Mouse (Mus musculus) bone marrow, adult 2 months (tissue): Measurements from ENCODE around the gene Ppcs.

Experiments used
- CTCF ChIP-seq: fragments of 200-500 bp; IDR thresholded peaks from 2 replicates; pipeline ENCODE4 v1.5.1; 2011; ENCODE audit warnings: low read length, control low read depth; ENCODE audit not compliant: control insufficient read depth, insufficient read depth
- POLR2A ChIP-seq: fragments of 200-500 bp; IDR thresholded peaks from 2 replicates; pipeline ENCODE4 v1.6.1; 2011; ENCODE audit warnings: low read depth, mild to moderate bottlenecking, control low read depth, low read length, borderline replicate concordance; ENCODE audit not compliant: control insufficient read depth

GRCm38 (mm10) chr4:119442539-119442938, 20.3 kb upstream of the Ppcs start:
- TF ChIP-seq CTCF (no peak), POLR2A (no peak)
